8 mouse cellular contexts compared by ENCODE assay signal in the genomic region with DNA sequence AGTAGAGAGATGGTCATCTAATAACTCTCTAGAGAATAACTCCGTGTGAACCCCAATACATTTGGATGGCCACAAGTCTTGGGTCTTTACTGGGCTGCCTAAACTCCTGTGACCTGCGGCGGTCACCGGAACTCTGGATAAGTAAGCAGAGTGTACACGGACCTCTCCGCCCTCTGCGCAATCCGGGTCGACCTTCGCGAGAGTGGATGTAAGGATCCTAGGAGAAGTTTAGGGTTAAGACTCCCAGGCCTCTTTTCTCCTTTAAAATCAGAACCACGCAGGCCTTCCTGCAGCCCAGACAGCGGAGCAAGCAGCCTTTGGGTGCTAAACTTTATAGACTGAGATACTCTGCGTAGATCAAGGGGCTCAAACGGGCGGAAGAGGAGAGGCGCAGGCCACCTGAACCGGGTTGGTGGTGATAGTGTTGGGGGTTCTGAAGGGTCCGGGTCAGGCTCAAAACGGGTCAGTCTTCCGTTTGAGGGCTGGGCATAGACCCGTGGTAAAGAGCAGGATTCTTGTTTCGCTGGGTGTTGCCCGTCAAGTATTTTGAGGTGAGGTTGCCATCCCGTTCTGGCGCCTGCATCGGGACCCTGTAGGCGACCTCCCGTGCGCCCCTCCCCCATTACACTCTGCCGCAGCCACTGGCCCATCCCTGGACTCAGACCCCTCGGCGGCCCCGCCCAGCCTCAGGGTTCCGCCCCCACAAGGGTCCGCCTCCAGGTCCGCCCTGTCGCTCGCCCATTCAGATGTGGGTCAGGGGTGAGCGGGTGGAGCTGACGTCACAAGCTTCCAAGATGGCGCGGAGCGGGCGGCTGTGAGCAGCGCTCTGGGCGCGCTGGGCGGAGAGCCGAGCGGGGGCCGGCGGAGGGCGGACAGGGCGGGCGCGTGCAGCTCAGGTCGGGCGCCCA. TPM values are rescaled to one million over a fixed set of nuclear protein-coding genes. Genes with fewer than 3 reads are reported as not detected.
A peak's percentile ranks its signal among the peaks of the same experiment; 100 is the strongest.
DNase-seq lines count a peak whose midpoint lies in the region; ATAC-seq and TF ChIP-seq lines count a peak whose summit lies in the region.

A gene (plus strand): TSS at position 779 of the 908 bp plus-strand sequence.

- TF ChIP-seq CTCF in lung, postnatal 0 days (IDR thresholded peaks at IDR 0.05) = no peak

- H3K36me3 ChIP-seq in hindbrain, embryonic 12.5 days = no peaks in the 10 kb centered on the region
- no peaks in the 10 kb centered on the region for H3K36me3 ChIP-seq in lung, postnatal 0 days (ENCODE audit: insufficient read depth, low read length)

- H3K9me3 ChIP-seq in hindbrain, embryonic 12.5 days (replicated peaks) = peaks cover 6% of the 10 kb centered on the region; the same call in 1 of the 2 replicates
- no peaks in the 10 kb centered on the region for H3K9me3 ChIP-seq in lung, postnatal 0 days (ENCODE audit: low read length)

- peak within 1 kb of the TSS; percentile 76 for H3K4me2 ChIP-seq in hindbrain, embryonic 12.5 days (replicated peaks)
- H3K4me2 ChIP-seq in lung, postnatal 0 days (replicated peaks; ENCODE audit: low read depth, low read length) = peak within 1 kb of the TSS; percentile 97

- WGBS in hindbrain, embryonic 12.5 days = under 1% methylated on average over 59 of the region's 59 CpGs
- WGBS in lung, postnatal 0 days = 2% methylated on average over 51 of the region's 59 CpGs

- H3K4me1 ChIP-seq in hindbrain, embryonic 12.5 days = peaks cover 32% of the 10 kb centered on the region
- peaks cover 5% of the 10 kb centered on the region; the same call in 1 of the 2 replicates for H3K4me1 ChIP-seq in lung, postnatal 0 days (ENCODE audit: insufficient read depth, low read depth, low read length)

- TF ChIP-seq EP300 in lung, postnatal 0 days (IDR thresholded peaks at IDR 0.05) = no peak

- no peaks in the 10 kb centered on the region for H3K27me3 ChIP-seq in hindbrain, embryonic 12.5 days
- no peaks in the 10 kb centered on the region for H3K27me3 ChIP-seq in lung, postnatal 0 days (replicated peaks; ENCODE audit: insufficient read depth, low read length)

- peak; percentile 97 for DNase-seq in NIH3T3 (ENCODE audit: low read depth)
- peak; percentile 96 to 98 for DNase-seq in cerebellum, postnatal 10 days
- DNase-seq in frontal cortex, postnatal 10 days (ENCODE audit: low spot score in 2 of 2) = peak; percentile 89 to 91
- peak; percentile 89 to 93 for DNase-seq in layer of hippocampus, postnatal 10 days (ENCODE audit: low spot score in 2 of 2)
- peak; percentile 98 for DNase-seq in lung, postnatal 0 days (ENCODE audit: low spot score)
- peak; percentile 84 for DNase-seq in ovary, postnatal 10 days (ENCODE audit: low spot score)
- peak; percentile 90 for DNase-seq in thymus, postnatal 0 days (ENCODE audit: low spot score)

- H3K27ac ChIP-seq in hindbrain, embryonic 12.5 days = peak within 1 kb of the TSS; percentile 95
- H3K27ac ChIP-seq in lung, postnatal 0 days (ENCODE audit: low read length) = peak within 1 kb of the TSS; percentile 88

- peak within 1 kb of the TSS; percentile 62 for H3K4me3 ChIP-seq in hindbrain, embryonic 12.5 days
- H3K4me3 ChIP-seq in lung, postnatal 0 days (ENCODE audit: low read depth, low read length) = peak within 1 kb of the TSS; percentile 96

- H3K9ac ChIP-seq in hindbrain, embryonic 12.5 days = peak within 1 kb of the TSS; percentile 92
- peak within 1 kb of the TSS; percentile 76 for H3K9ac ChIP-seq in lung, postnatal 0 days (replicated peaks; ENCODE audit: low read depth)

- peak; percentile 96 for ATAC-seq in hindbrain, embryonic 12.5 days (ENCODE audit: low FRiP score)
- peak; percentile 98 for ATAC-seq in lung, postnatal 0 days

RNA-seq across cellular contexts. Expression of the gene that starts here (rescaled TPM):
- polyA plus RNA-seq in hindbrain, embryonic 12.5 days (2016; fragmentation: Nextera tagmentation; extraction: Ambion mirVana) = 12.3 and 13.8 TPM in 2 replicates
- total RNA-seq in layer of hippocampus, postnatal 10 days (2021) = 1 to 10 TPM; 6.1 to 6.2 TPM
- 2.0 and 2.2 TPM in 2 replicates for polyA plus RNA-seq in lung, postnatal 0 days (2015; fragmentation: Nextera tagmentation; extraction: Ambion mirVana)
- 1.5 and 2.2 TPM in 2 replicates for polyA plus RNA-seq in thymus, postnatal 0 days (2015; fragmentation: Nextera tagmentation; extraction: Ambion mirVana)

Comparison
In these comparisons a context has a peak if more than half of its experiments do, and no peak if none do; other contexts are left out.
1. Peak in every context shown above with its lines: DNase-seq, ATAC-seq, H3K4me3 ChIP-seq and H3K27ac ChIP-seq.